Mouse (Mus musculus) hematopoietic multipotent progenitor cell, adult 10-12 weeks (in vitro differentiated cells): ENCODE measurements around the gene Glyctk. TPM values are rescaled to one million over a fixed set of nuclear protein-coding genes. Genes with fewer than 3 reads are reported as not detected.

ENCODE experiments used
- polyA plus RNA-seq: library from polyadenylated mRNA; stranded (reverse); fragments of >175 nt; gene quantifications from 2 replicates; pipeline ENCODE4 v1.2.3, GENCODE M21; 2012; ENCODE audit warnings: low replicate concordance

The Glyctk gene
- 4.0 and 5.8 TPM in 2 replicates for polyA plus RNA-seq

DNA sequence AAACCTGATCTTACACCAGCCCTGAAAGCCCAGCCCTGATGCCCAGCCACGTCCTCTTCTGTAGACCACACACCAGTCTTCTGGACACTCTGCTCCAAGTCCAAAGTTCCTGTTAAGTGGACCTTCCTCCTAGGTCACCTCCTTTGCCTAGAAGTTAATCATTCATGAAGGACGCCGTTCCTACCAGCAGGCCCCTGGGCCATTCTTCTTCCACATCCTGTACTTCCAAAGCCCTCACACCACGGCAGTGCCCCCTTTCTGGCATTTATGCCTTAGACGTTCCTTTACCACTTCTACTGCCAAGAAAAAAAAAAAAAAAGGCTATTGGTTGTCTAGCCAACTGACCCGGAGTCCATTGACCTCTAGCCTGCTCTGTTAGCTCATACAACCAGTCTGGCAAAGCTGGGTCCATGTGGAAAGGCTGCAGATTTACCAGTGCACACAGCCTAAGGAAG lies at the start of gene Glyctk:
TSS of gene Glyctk (minus strand) at position 102 of the 455 bp plus-strand sequence.

GRCm38 (mm10) chr9:106202819-106203636 lies 45.1 kb upstream of the Glyctk start, which contains the start of gene Twf2:
Twf2 (plus strand) TSS chr9:106203108.

GRCm38 (mm10) chr9:106199535-106200272 lies 41.8 kb upstream of the Glyctk start, which contains the start of gene Ppm1m:
Ppm1m (minus strand) TSS chr9:106199746.

GRCm38 (mm10) chr9:106170556-106171345 lies 12.8 kb upstream of the Glyctk start, which contains the start of gene Wdr82:
Wdr82 (plus strand) TSS chr9:106170928.

Other genes starting within 250 kb of the Glyctk start
- 0.01 and 0.02 TPM in 2 replicates for gene Col6a5, start 197.5 kb downstream of the Glyctk start, polyA plus RNA-seq
- 12.9 and 15.9 TPM in 2 replicates for gene Col6a4, start 61.4 kb downstream of the Glyctk start, polyA plus RNA-seq
- gene Wdr82, start 12.8 kb upstream of the Glyctk start, polyA plus RNA-seq: 12.3 and 20.0 TPM in 2 replicates
- gene Ppm1m, start 41.6 kb upstream of the Glyctk start, polyA plus RNA-seq: 93.5 and 123 TPM in 2 replicates
- gene Twf2, start 45.0 kb upstream of the Glyctk start, polyA plus RNA-seq: 96.4 and 134 TPM in 2 replicates
- 60.9 and 63.2 TPM in 2 replicates for gene Tlr9, start 64.5 kb upstream of the Glyctk start, polyA plus RNA-seq
- 8.3 and 18.2 TPM in 2 replicates for gene Alas1, start 90.5 kb upstream of the Glyctk start, polyA plus RNA-seq
- 1.5 and 3.1 TPM in 2 replicates for gene Poc1a, start 122.9 kb upstream of the Glyctk start, polyA plus RNA-seq
- gene Dusp7, start 210.5 kb upstream of the Glyctk start, polyA plus RNA-seq: 34.0 and 65.7 TPM in 2 replicates